Mouse (Mus musculus) left cerebral cortex, adult 8-10 months (tissue): ENCODE data around the gene Nufip2. TPM values are rescaled to one million over a fixed set of nuclear protein-coding genes. Genes with fewer than 3 reads are reported as not detected.
"Not testable (repeated sequence)": the region's sequence is repeated elsewhere in the genome, so short reads cannot be mapped to it uniquely, and the experiment has no call there.

Source experiments
- DNase-seq, 2 experiments: peaks; one replicate each; pipeline ENCODE4 v3.0.0; 2022; ENCODE audit warnings: low spot score in 2 of 2
- total RNA-seq, 4 experiments: library from RNA; stranded (reverse); gene quantifications; 2 replicates each; pipeline ENCODE4 v1.2.4; 2022

Gene Nufip2
- 10 to 100 TPM; 63.5 to 69.0 (median 67.1) TPM for total RNA-seq

- peak; percentile 99 for DNase-seq
Measured at GRCm38 (mm10) chr11:77685383-77686265, at the start of gene Nufip2. TSS of gene Nufip2 (plus strand) at chr11:77686155.

GRCm38 (mm10) chr11:77641390-77641789 lies 44.6 kb upstream of the Nufip2 start:
- no peak for DNase-seq

DNA sequence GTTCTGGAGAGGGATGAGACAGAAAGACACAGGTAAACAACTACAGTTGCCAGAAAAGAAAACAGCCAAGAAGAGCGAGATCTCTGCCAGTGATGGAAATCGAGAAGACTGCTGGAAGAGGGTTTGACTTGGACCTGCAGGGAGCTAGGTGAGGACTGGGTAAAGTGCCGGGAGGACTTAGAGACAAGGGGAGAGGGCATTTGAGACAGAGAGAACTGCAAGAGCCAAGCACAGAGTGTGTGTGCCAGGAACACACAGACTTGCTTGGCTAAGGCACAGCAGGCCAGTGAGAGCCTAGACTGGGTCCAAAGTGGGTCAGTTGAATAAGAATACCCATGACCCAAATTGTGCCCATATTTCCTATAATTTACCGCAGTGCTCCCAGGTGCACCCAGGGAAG lies 40.5 kb upstream of the Nufip2 start:
- no peak for DNase-seq

DNA sequence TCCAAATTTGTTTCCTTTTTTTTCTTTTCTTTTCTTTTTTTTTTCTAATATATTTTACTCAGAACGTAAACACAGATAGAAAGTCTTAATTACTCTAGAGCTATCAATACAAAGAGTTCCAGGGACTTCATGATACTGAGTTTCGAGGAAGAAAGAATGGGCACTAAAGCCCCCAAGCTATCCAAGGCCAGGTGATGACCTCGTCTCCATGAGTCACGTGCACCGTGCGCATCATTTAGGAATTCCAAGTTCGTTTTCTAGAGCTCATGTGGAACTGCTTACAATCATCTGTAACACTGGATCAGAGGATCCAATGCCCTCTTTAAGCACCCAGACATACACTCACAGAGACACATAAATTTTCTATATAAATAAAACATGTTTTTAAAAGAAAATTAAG lies 37.1 kb upstream of the Nufip2 start:
- DNase-seq = no peak

- no peak for DNase-seq
Measured at GRCm38 (mm10) chr11:77652484-77652883, 33.5 kb upstream of the Nufip2 start.

GRCm38 (mm10) chr11:77653406-77654190 lies 32.4 kb upstream of the Nufip2 start:
- DNase-seq = not testable (repeated sequence)

DNA sequence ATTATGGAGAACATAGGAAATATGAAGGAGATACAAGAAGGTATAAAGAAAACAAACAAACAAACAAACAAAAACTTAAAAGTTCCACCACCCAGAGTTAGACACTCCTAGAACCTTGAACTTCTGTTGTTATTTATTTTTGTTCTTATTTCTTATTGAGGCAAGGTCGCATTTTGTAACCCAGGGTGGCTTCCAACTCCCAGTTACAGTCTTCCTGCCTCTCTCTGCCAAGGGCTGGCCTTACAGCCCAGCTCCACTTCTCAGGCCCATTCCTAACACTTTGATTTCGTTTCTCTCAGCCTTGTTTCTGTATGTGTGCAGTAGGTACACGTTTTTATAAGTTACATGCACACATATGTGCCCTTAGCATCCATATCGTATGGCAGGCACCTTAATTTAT lies 26.0 kb upstream of the Nufip2 start:
- no peak for DNase-seq

DNA sequence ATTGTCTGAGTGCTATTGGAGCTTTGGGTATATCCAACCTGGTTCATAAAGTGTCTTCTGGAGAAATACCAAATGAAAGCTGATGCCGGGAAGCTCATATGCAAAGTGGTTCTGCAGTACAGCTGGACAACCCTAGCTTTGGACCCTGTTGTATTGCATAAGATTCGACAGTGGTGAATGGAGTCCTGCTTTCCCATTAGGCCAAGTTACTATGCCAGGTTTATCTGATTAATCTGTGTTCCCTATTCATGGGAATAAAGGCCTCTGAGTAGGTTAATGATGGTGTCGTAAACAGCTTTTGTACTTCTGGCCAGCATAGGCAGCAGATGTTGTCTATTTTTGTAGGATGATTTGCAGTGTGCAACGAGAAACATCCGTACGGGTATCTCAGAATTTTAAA lies 22.3 kb upstream of the Nufip2 start:
- no peak for DNase-seq

GRCm38 (mm10) chr11:77664046-77664445 lies 21.9 kb upstream of the Nufip2 start:
- no peak for DNase-seq

DNA sequence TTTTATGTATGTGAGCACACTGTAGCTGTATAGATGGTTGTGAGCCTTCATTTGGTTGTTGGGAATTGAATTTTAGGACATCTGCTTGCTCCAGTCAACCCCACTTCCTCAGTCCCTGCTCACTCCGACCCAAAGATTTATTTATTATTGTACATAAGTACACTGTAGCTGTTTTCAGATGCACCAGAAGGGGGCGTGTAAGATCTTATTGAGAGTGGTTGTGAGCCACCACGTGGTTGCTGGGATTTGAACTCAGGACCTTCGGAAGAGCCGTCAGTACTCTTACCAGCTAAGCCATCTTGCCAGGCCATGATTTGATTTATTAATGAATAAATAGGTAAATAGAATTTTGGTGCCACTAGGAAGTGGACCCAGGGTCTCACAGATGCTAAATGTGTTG lies 20.6 kb upstream of the Nufip2 start:
- not testable (repeated sequence) for DNase-seq

- DNase-seq = not testable (repeated sequence)
Measured at GRCm38 (mm10) chr11:77666766-77667165, 19.2 kb upstream of the Nufip2 start.

DNA sequence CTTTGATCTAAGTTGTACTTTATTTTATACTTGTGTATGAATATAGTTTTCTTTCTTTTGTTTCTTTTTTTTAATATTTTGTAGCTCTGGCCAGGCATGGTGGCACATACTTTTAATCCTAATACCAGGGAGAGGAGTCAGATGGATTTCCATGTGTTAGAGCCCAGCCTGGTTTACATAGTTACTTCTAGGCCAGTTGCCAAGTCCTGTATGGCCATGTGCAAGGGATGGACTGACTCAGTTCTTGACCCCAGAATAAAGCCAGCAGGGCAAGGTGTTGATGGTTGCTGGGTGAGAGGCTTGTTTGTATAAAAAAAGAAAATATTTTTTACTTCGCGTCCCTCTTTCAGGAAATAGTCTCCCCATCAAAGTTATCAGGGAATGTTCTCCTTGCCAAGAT lies 13.2 kb upstream of the Nufip2 start:
- DNase-seq = no peak

DNA sequence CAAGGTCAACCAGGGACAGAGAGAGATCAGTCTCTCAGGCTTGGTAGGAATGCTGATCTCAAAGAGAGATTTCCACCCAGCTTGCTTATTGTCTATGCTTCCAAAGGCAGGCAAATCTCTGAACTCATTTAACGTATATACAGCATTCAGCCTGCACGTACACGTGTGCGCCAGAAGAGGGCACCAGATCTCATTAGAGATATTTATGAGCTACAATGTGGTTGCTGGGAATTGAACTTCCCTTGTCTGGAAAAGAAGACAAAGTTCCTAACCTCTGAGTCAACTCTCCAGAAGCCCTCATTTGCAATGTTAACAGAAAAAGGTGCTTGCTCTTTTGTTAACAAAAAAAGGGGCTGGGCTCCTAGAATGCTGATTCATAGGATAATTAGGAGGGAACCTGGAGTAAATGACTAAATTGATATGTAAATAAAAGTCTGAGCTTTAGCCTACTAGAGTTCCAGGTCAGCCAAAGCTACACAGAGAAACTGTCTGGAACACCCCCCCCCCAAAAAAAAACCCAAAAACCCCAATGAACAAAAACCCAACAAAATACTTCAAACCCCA lies 12.4 kb upstream of the Nufip2 start:
- DNase-seq = no peak

DNA sequence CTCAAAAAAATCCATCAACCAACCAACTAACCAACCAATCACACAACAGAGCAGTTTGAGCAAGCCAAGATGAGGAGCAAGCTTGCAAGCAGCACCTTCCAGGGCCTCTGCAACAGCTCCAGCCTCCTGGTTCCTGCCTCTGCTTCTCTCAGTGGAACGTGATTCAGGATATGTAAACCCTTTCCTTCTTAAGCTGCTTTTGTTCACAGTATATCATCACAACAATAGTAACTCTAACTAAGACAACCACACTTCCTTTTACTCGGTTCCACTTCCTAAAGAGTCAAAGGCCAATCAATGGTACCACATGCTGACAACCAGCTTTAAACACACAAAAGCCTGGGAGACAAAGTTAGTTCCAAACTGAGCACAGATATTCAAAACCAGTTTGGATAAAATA lies 5.9 kb upstream of the Nufip2 start:
- no peak for DNase-seq

DNA sequence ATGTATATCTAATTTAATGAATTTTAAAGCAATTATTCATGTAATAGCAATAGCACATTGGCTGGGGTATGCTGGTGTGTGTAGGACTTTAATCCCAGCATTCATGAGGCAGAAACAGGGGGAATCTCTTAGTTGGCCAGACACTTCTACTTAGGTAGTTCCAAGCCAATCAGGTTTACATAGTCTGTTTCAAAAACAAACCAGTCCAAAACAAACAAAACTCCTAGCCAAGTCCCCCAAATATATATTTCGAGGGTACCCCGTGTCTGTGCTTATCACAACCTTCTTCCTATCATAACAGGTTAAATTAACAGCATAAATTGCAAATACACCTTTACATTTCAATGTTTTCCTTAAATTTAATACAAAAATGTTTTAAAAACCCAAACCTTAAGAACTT lies 1.1 kb upstream of the Nufip2 start:
- no peak for DNase-seq

DNA sequence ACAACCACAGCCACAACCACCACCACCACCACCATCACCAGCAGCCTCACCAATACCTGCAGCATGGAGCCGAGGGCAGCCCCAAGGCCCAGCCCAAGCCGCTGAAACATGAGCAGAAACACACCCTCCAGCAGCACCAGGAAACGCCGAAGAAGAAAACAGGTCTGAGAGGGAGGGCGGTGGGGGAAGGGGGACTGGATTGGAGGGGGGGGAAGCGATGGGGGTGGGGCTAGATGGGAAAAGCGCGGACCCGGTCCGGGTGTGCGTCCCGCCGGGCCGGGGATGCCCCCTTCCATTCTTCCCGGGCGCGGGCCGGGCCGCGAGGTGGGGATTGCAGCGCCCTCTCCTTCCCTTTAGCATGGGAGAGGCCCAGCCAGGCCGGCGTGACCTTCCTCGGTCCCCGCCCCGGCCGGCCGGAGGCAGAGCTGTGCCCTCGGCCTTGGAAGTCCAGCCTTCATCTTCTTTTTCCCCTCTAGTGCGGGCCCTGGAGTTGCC lies 438 bp downstream of the Nufip2 start:
- DNase-seq = peak; percentile 12 to 14

DNA sequence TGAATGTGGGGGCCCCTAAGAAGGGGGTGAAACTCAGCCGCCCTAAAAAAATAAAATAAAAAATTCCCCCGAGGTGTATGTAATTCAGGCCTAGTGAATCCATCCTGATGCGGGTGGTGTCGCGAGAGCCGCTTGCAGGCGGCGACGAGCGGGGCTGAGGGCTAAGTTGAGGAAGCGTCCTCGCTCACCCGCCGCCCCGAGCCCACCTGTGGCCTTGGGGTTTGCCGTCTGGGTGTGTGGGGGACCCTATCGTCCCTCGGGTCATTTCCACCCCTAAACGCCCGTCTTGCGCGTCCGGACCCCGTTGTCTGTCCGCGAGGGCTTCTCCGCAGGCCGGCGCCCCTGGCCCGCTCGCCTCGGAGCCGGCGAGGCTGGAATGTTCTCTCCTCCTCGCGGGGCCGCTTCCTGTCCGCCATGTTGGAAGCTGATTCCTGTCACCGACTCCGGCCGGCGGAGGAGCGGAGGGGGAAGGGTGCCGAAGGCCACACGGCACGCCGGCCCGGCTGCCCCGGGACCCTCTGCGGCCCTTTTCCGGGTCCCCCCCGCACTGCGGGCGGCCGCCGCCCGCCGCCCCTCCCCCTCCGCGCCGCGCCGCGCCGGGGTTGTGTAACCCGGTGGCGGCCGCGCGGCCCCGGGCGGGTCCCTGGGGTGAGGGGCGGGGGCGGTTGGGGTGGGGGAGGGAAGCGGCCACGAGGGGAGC lies 1.0 kb downstream of the Nufip2 start:
- DNase-seq = peak; percentile 33 to 37

- peak; percentile 17 to 22 for DNase-seq
Measured at GRCm38 (mm10) chr11:77687541-77688131, 1.7 kb downstream of the Nufip2 start.

DNA sequence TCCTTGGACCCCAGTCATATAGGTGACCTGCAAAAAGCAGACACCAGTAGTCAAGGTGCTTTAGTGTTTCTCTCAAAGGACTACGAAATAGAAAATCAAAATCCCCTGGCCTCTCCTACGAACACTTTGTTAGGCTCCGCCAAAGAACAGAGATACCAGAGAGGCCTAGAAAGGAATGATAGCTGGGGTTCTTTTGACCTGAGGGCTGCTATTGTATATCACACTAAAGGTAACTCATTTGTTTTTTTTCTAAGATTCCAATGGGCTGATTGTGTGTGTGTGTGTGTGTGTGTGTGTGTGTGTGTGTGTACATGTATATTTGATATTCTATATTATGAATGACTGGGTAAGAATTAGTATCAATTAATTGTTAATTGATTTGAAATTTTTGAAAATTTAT lies 7.1 kb downstream of the Nufip2 start:
- DNase-seq = no peak

GRCm38 (mm10) chr11:77697232-77697631 lies 11.3 kb downstream of the Nufip2 start:
- no peak for DNase-seq

DNA sequence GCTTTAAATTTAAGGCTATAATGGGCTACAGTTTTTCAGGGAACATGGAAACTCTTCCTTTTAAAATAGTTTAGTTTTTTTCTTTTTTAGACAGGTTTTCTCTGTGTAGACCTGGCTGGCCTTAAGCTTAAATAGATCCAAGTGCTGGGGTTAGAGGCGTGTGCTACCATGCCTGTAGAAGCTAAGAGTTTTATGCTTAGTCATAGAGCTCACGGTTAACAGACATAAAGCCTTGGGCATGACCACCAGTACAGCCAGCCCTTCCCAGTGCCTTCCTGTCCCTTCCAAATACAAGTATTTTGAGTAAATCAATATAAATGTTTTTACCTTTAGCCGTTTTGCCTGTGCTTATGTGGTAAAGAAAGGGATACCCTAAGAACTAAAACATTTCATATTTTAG lies 20.0 kb downstream of the Nufip2 start:
- no peak for DNase-seq
